Mouse (Mus musculus): ENCODE data around the gene Cd209e.

DNA sequence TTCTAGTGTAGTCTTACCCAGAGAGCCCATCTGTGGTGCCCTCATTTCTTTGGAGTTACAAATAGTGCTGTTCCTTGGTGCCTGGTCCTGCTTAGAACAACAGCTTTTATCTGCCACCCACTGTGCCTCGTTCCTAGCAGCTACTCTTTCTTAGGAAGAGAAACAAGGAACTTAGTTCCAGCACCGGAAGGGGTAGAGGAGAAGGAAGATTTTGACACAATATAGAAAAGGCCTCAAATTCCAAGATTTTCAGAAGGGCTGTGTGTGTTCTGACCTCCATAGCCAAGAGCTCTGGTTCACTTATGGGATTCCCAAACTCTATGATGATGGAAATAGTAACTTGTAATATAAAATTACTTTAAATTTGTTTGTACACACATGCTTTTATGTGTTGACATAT is at the start of gene Cd209e:
- TF ChIP-seq CTCF (IDR thresholded peaks at IDR 0.05; ENCODE audit: low read depth), result no peak
- TF ChIP-seq EP300 (IDR thresholded peaks at IDR 0.05; ENCODE audit: low read depth), result no peak

All from liver, embryonic 14.5 days (tissue).